Mouse (Mus musculus) forebrain, embryonic 16.5 days (tissue): Measurements from ENCODE around the gene Id3. TPM values are rescaled to one million over a fixed set of nuclear protein-coding genes. Genes with fewer than 3 reads are reported as not detected.

ENCODE experiments used
- ATAC-seq: fragments of 200-750 bp; cut with Nextera tagmentation; 2 replicates; pipeline ENCODE4 v1.8.0; 2017; ENCODE audit warnings: mild to moderate bottlenecking, moderate library complexity
- H3K27ac ChIP-seq: fragments of 300-500 bp; sonication (generic); 2 replicates; pipeline ENCODE4 v1.5.1; 2014; ENCODE audit warnings: low read length, control low read depth
- H3K27me3 ChIP-seq: fragments of 300-500 bp; sonication (generic); replicated peaks from 2 replicates; pipeline ENCODE4 v1.6.1; 2014; ENCODE audit warnings: low read length; ENCODE audit not compliant: control insufficient read depth, insufficient read depth
- H3K36me3 ChIP-seq: fragments of 300-500 bp; sonication (generic); 2 replicates; pipeline ENCODE4 v1.6.1; 2014; ENCODE audit not compliant: control insufficient read depth, insufficient read depth
- H3K4me1 ChIP-seq: fragments of 300-500 bp; sonication (generic); replicated peaks from 2 replicates; pipeline ENCODE4 v1.6.1; 2014; ENCODE audit warnings: low read length; ENCODE audit not compliant: control insufficient read depth, insufficient read depth
- H3K4me2 ChIP-seq: fragments of 300-500 bp; sonication (generic); 2 replicates; pipeline ENCODE4 v1.6.1; 2014; ENCODE audit warnings: mild to moderate bottlenecking, low read length, control low read depth
- H3K4me3 ChIP-seq: fragments of 300-500 bp; sonication (generic); replicated peaks from 2 replicates; pipeline ENCODE4 v1.5.1; 2014; ENCODE audit warnings: mild to moderate bottlenecking, low read length, control low read depth
- H3K9ac ChIP-seq: fragments of 300-500 bp; sonication (generic); replicated peaks from 2 replicates; pipeline ENCODE4 v1.6.1; 2014; ENCODE audit warnings: low read depth, low read length, control low read depth
- H3K9me3 ChIP-seq: fragments of 300-500 bp; sonication (generic); 2 replicates; pipeline ENCODE4 v1.6.1; 2016; ENCODE audit warnings: low read length; ENCODE audit not compliant: control insufficient read depth
- WGBS: fragments of 180-500 bp; shearing (Covaris S2); extraction: QIAGEN DNeasy Blood & Tissue Kit; methylation state at CpG from one replicate; pipeline ENCODE4 v1.1.7; 2014; 5-methylcytosine and 5-hydroxymethylcytosine counted together
- polyA plus RNA-seq: library from polyadenylated mRNA; unstranded; fragments of >200 nt; fragmentation: Nextera tagmentation; extraction: Ambion mirVana; gene quantifications from 2 replicates; pipeline ENCODE4 v1.2.1, GENCODE M21; 2015

Id3 gene
- polyA plus RNA-seq, 1 experiment from 2014 or later = 85.1 TPM

GRCm38 (mm10) chr4:136145362-136145885 is 2.1 kb downstream of the Id3 start:
- Histone ChIP-seq H3K36me3 (no peaks in the 10 kb centered on the region), H3K9ac (no peak overlapping the region), H3K27me3 (peaks cover 25% of the 10 kb centered on the region), H3K27ac (no peak overlapping the region), H3K4me1 (peaks cover 45% of the 10 kb centered on the region), H3K4me3 (peak overlapping the region; percentile 44), H3K4me2 (peak overlapping the region; percentile 77), H3K9me3 (no peaks in the 10 kb centered on the region)
- ATAC-seq = no peak
- 23% methylated on average over 11 of the region's 11 CpGs for WGBS

DNA sequence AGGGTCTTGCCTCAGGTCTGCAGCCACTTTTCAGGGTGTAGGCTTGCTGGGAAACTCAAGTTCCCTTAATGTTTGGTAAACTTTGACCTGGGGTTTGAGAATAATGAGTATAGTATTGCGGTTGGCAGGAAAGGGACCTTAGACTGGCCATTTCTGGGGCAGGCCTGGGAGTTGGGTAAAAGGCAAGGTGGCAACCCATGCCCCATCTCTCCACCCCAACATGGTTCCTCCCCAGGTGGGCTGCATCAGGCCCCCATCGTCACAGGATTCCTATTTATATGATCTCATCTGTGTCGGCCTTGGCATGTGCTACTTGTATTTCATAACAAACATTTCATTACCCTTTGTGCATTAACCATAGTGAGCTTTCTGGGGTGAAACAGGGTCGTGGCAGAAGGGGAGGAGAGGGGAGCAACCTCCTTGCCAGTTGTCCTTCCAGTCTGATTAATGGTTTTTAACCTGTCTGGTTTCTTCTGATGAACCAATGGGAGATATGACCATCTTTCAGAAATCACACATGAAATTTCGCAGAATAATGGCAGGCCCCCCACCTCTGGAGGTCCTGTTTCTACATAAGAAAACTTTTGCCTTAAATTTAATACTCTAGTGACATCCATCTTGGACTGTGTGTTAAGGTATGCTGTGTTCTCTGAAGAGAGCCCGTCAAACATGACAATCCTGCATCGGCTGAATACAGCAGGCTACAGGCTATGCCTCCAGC is 2.9 kb downstream of the Id3 start:
- 28% methylated on average over 7 of the region's 7 CpGs for WGBS
- H3K36me3 ChIP-seq = no peaks in the 10 kb centered on the region
- H3K27ac ChIP-seq = no peak overlapping the region
- 0 out of 2 replicates have a peak overlapping the region, but pooled peaks have one; percentile 0 for H3K4me3 ChIP-seq
- H3K9me3 ChIP-seq = no peaks in the 10 kb centered on the region
- H3K4me2 ChIP-seq = peak overlapping the region; percentile 77
- no peak overlapping the region for H3K9ac ChIP-seq
- peaks cover 25% of the 10 kb centered on the region for H3K27me3 ChIP-seq
- peaks cover 45% of the 10 kb centered on the region for H3K4me1 ChIP-seq
- ATAC-seq = no peak

DNA sequence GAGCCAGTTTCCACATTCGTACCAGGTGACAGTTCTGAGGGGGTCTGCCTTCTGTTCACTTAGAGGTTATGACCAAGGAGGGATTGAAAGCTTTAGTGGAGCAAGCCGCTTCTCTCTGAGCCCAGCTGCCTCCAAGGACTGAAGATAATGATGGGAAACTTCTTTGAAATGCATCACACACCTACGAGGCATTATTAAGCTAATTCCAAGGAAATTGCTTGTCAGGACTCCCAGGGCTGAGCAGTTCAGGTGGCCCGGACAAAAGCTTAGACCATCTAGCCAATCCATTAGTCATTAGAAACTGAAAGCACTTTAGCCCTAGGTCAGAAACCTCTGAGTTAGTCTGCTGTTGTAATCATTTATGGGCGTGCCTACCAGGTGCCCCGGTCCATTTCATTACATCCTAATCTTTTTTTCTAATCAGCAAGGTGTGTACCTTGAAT is 3.4 kb downstream of the Id3 start:
- H3K9ac ChIP-seq = no peak overlapping the region
- no peak overlapping the region for H3K4me3 ChIP-seq
- H3K9me3 ChIP-seq = no peaks in the 10 kb centered on the region
- no peaks in the 10 kb centered on the region for H3K36me3 ChIP-seq
- H3K4me1 ChIP-seq = peaks cover 45% of the 10 kb centered on the region
- H3K27ac ChIP-seq = no peak overlapping the region
- ATAC-seq = no peak
- 24% methylated on average over 6 of the region's 6 CpGs for WGBS
- no peak overlapping the region for H3K4me2 ChIP-seq
- peaks cover 23% of the 10 kb centered on the region for H3K27me3 ChIP-seq

DNA sequence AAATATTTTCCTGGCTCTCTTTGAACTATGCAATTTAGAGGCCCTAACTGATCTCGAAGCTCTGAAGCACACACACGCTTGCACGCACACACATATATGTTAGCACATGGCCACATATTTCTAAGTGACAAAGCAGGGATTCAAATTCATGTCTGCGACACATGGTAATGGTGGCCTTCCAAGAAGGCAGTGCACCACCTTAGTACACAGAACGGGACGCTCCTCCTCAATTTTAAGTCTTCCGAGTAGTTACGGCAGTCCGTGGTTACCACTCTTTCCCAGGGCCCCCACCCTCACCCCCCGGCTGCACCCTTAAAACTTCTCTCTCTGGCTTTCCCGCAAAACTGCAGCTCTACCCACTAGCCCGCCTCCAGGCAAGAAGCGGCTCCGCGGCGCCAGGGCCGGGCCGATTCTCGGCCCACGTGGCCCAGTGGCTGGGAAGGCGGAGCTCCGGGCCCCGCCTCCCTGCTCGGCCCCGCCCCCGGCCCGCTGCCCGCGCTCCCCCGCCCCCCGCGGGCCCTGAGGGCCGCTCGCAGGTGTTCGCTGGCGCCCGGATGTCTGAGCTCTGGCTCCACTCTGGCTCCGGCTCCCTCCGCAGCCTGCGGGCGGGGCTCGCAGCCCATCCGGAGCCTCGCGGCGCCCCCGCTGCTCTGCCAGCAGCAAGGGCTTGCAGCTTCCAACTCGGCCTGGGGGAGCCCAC is 4.3 kb downstream of the Id3 start:
- Histone ChIP-seq H3K4me3 (peak overlapping the region; percentile 42), H3K27me3 (peaks cover 18% of the 10 kb centered on the region), H3K9me3 (no peaks in the 10 kb centered on the region), H3K4me2 (peak overlapping the region; percentile 66), H3K36me3 (no peaks in the 10 kb centered on the region), H3K9ac (peak overlapping the region; percentile 54), H3K4me1 (peaks cover 39% of the 10 kb centered on the region), H3K27ac (no peak overlapping the region)
- ATAC-seq = peak; percentile 73
- WGBS = 1% methylated on average over 32 of the region's 48 CpGs

- peaks cover 18% of the 10 kb centered on the region for H3K27me3 ChIP-seq
- H3K4me3 ChIP-seq = peak overlapping the region; percentile 42
- no peaks in the 10 kb centered on the region for H3K9me3 ChIP-seq
- peak overlapping the region; percentile 22 for H3K9ac ChIP-seq
- peaks cover 30% of the 10 kb centered on the region for H3K4me1 ChIP-seq
- no peak; the same call in 1 of the 2 replicates for ATAC-seq
- no peaks in the 10 kb centered on the region for H3K36me3 ChIP-seq
- H3K27ac ChIP-seq = no peak overlapping the region
- 9% methylated on average over 31 of the region's 31 CpGs for WGBS
- peak overlapping the region; percentile 66 for H3K4me2 ChIP-seq
Observed at GRCm38 (mm10) chr4:136148342-136149044, 5.2 kb downstream of the Id3 start.

DNA sequence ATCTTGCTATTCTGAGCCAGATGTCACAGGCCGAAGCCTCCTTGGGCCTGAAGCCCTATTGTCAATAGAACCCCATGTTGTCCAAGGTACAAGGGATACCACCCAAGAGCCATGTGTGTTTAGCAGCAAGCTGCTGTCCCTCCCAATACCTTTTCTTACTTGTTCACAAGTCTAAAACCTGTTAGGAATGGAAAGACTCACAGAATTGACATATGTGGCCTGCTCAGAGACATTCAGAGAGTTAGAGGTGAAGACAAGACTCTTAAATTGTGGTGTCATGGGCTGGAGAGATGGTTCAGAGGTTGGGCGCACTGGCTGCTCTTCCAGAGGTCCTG is 5.7 kb downstream of the Id3 start:
- no peak overlapping the region for H3K4me3 ChIP-seq
- H3K27ac ChIP-seq = no peak overlapping the region
- H3K36me3 ChIP-seq = no peaks in the 10 kb centered on the region
- ATAC-seq = no peak
- 82% methylated on average over 2 of the region's 2 CpGs for whole genome bisulfite sequencing
- H3K4me1 ChIP-seq = peaks cover 25% of the 10 kb centered on the region
- peaks cover 18% of the 10 kb centered on the region for H3K27me3 ChIP-seq
- no peak overlapping the region for H3K9ac ChIP-seq
- no peak overlapping the region for H3K4me2 ChIP-seq
- H3K9me3 ChIP-seq = no peaks in the 10 kb centered on the region

GRCm38 (mm10) chr4:136149734-136150133 is 6.4 kb downstream of the Id3 start:
- no peak overlapping the region for H3K4me3 ChIP-seq
- H3K27me3 ChIP-seq = peaks cover 18% of the 10 kb centered on the region
- H3K4me1 ChIP-seq = peaks cover 18% of the 10 kb centered on the region
- H3K9me3 ChIP-seq = no peaks in the 10 kb centered on the region
- 48% methylated on average over 3 of the region's 3 CpGs for WGBS
- no peaks in the 10 kb centered on the region for H3K36me3 ChIP-seq
- no peak for ATAC-seq
- no peak overlapping the region for H3K27ac ChIP-seq
- no peak overlapping the region for H3K9ac ChIP-seq
- H3K4me2 ChIP-seq = no peak overlapping the region

- H3K27me3 ChIP-seq = peaks cover 14% of the 10 kb centered on the region
- no peaks in the 10 kb centered on the region for H3K36me3 ChIP-seq
- H3K4me2 ChIP-seq = no peak overlapping the region
- no peak overlapping the region for H3K4me3 ChIP-seq
- ATAC-seq = no peak
- H3K9ac ChIP-seq = no peak overlapping the region
- H3K9me3 ChIP-seq = no peaks in the 10 kb centered on the region
- no peak overlapping the region for H3K27ac ChIP-seq
- peaks cover 14% of the 10 kb centered on the region for H3K4me1 ChIP-seq
- 43% methylated on average over 4 of the region's 4 CpGs for WGBS
Observed at GRCm38 (mm10) chr4:136150596-136150995, 7.3 kb downstream of the Id3 start.

DNA sequence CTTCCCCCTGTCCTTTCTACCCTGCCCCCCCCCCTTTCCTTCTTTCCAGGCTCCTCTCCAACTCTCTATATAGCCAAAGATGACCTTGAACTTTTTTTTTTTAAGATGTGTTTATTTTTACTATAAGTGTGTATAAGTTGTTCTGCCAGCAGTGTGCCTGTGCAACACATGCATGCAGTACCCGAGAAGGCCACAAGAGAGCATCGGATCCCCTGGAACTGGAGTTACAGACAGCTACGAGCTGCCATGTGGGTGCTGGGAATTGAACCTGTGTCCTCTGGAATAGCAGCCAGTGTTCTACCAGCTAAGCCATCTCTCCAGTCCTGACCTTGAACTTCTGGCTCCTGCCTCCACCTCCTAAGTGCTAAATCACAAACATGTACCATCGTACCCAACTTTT is 9.5 kb downstream of the Id3 start:
- ATAC-seq = no peak

More for the DNA sequence above, 9.5 kb downstream of the Id3 start:
- no peak overlapping the region for H3K4me2 ChIP-seq
- H3K9me3 ChIP-seq = no peaks in the 10 kb centered on the region
- WGBS = 85% methylated on average over 4 of the region's 4 CpGs
- no peaks in the 10 kb centered on the region for H3K36me3 ChIP-seq
- H3K9ac ChIP-seq = no peak overlapping the region
- no peak overlapping the region for H3K27ac ChIP-seq
- H3K4me1 ChIP-seq = peaks cover 8% of the 10 kb centered on the region
- H3K27me3 ChIP-seq = no peaks in the 10 kb centered on the region
- no peak overlapping the region for H3K4me3 ChIP-seq
